Mouse (Mus musculus): ENCODE measurements at regions not wholly inside any gene's neighbourhood (a gene's known extent, or its start where the extent isn't known, plus 50 kb on each side); places are given as distances from the start of the nearest gene placed in this dataset.

DNA sequence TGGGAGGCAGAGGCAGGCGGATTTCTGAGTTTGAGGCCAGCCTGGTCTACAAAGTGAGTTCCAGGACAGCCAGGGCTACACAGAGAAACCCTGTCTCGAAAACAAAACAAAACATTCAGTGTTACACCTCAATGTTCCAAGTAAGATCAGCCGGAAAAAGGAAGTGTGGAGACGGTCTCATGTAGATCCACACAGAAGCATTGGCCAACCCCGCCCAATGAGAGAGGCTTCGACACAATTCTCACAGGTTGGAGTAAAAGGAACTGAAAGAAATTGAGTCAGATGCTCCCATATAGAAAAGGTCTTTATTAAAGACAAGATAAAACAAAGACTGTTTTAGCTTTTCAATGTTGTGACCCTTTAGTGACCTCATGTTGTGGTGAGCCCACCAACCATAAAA is 190.3 kb upstream of the Mkln1 start:
- TF ChIP-seq CTCF (IDR thresholded peaks at IDR 0.05; ENCODE audit: low read depth, low read length) (no peak), EP300 (IDR thresholded peaks at IDR 0.05; ENCODE audit: insufficient read depth, low read depth, low read length) (no peak)
